Mouse (Mus musculus): ENCODE measurements around the gene Nexn. TPM values are rescaled to one million over a fixed set of nuclear protein-coding genes. Genes with fewer than 3 reads are reported as not detected.

The Nexn gene
- polyA plus RNA-seq, 1 experiment: 0.38 TPM

DNA sequence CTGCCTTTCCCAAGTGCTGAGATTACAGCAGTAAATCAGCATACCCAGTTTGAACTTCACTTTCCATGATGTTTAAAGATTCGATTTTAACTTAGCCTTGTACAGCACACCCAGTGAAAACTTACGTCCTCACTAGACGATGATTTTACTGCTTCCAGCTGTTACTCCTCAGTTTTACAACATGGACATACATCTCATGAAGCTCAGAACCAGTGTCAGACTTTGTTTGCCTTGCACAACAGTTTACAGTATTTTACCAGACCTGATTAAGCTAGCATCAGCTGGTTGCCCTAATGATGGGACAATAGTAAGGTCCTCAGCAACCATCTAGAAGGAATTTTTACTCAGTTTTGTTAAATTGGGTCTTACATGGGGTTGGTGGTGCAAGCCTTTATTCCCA, 25.1 kb downstream of the Nexn start:
- H3K4me3 ChIP-seq (ENCODE audit: insufficient read depth, low read depth, low read length): no peak overlapping the region
- no peak for DNase-seq
- no peaks in the 10 kb centered on the region for H3K27me3 ChIP-seq (replicated peaks; ENCODE audit: control insufficient read depth, insufficient read depth, low read length)
- 50% methylated on average over 3 of the region's 3 CpGs for WGBS
- H3K36me3 ChIP-seq (ENCODE audit: control insufficient read depth, insufficient read depth, low read length): peaks cover 2% of the 10 kb centered on the region; the same call in 1 of the 2 replicates
- H3K27ac ChIP-seq (ENCODE audit: insufficient read depth, low read depth, low read length): no peak overlapping the region
- H3K4me1 ChIP-seq (ENCODE audit: control insufficient read depth, insufficient read depth, low read length): no peaks in the 10 kb centered on the region
- TF ChIP-seq POLR2A (IDR thresholded peaks at IDR 0.05; ENCODE audit: low read depth, low read length): no peak
- no peak for TF ChIP-seq CTCF (conservative IDR thresholded peaks at IDR 0.05; ENCODE audit: insufficient read depth, insufficient read length, low read depth, low read length)

GRCm38 (mm10) chr3:152239592-152239991, 26.6 kb downstream of the Nexn start:
- no peaks in the 10 kb centered on the region for H3K27me3 ChIP-seq (replicated peaks; ENCODE audit: control insufficient read depth, insufficient read depth, low read length)
- WGBS: 94% methylated on average over 1 of the region's 1 CpGs
- no peak overlapping the region for H3K27ac ChIP-seq (ENCODE audit: insufficient read depth, low read depth, low read length)
- TF ChIP-seq CTCF (conservative IDR thresholded peaks at IDR 0.05; ENCODE audit: insufficient read depth, insufficient read length, low read depth, low read length) (no peak), POLR2A (IDR thresholded peaks at IDR 0.05; ENCODE audit: low read depth, low read length) (no peak)
- peaks cover 2% of the 10 kb centered on the region; the same call in 1 of the 2 replicates for H3K36me3 ChIP-seq (ENCODE audit: control insufficient read depth, insufficient read depth, low read length)
- H3K4me1 ChIP-seq (ENCODE audit: control insufficient read depth, insufficient read depth, low read length): no peaks in the 10 kb centered on the region
- no peak for DNase-seq
- no peak overlapping the region for H3K4me3 ChIP-seq (ENCODE audit: insufficient read depth, low read depth, low read length)

- TF ChIP-seq CTCF (conservative IDR thresholded peaks at IDR 0.05; ENCODE audit: insufficient read depth, insufficient read length, low read depth, low read length): no peak
- TF ChIP-seq POLR2A (IDR thresholded peaks at IDR 0.05; ENCODE audit: low read depth, low read length): no peak
- H3K36me3 ChIP-seq (ENCODE audit: control insufficient read depth, insufficient read depth, low read length): peaks cover 2% of the 10 kb centered on the region; the same call in 1 of the 2 replicates
- H3K4me1 ChIP-seq (ENCODE audit: control insufficient read depth, insufficient read depth, low read length): no peaks in the 10 kb centered on the region
- H3K27me3 ChIP-seq (replicated peaks; ENCODE audit: control insufficient read depth, insufficient read depth, low read length): no peaks in the 10 kb centered on the region
- H3K27ac ChIP-seq (ENCODE audit: insufficient read depth, low read depth, low read length): no peak overlapping the region
- WGBS: 36% methylated on average over 2 of the region's 2 CpGs
- H3K4me3 ChIP-seq (ENCODE audit: insufficient read depth, low read depth, low read length): no peak overlapping the region
- peak; percentile 85 for DNase-seq
Measured at GRCm38 (mm10) chr3:152238836-152239235, 27.3 kb downstream of the Nexn start.

- no peak overlapping the region for H3K4me3 ChIP-seq (ENCODE audit: insufficient read depth, low read depth, low read length)
- H3K27ac ChIP-seq (ENCODE audit: insufficient read depth, low read depth, low read length): no peak overlapping the region
- H3K27me3 ChIP-seq (replicated peaks; ENCODE audit: control insufficient read depth, insufficient read depth, low read length): no peaks in the 10 kb centered on the region
- DNase-seq: no peak
- 100% methylated on average over 1 of the region's 1 CpGs for WGBS
- no peaks in the 10 kb centered on the region for H3K4me1 ChIP-seq (ENCODE audit: control insufficient read depth, insufficient read depth, low read length)
- TF ChIP-seq CTCF (conservative IDR thresholded peaks at IDR 0.05; ENCODE audit: insufficient read depth, insufficient read length, low read depth, low read length) (no peak), POLR2A (IDR thresholded peaks at IDR 0.05; ENCODE audit: low read depth, low read length) (no peak)
- peaks cover 4% of the 10 kb centered on the region for H3K36me3 ChIP-seq (ENCODE audit: control insufficient read depth, insufficient read depth, low read length)
Measured at GRCm38 (mm10) chr3:152235805-152236204, 30.3 kb downstream of the Nexn start.

- no peak overlapping the region for H3K4me3 ChIP-seq (ENCODE audit: insufficient read depth, low read depth, low read length)
- peaks cover 5% of the 10 kb centered on the region for H3K36me3 ChIP-seq (ENCODE audit: control insufficient read depth, insufficient read depth, low read length)
- 89% methylated on average over 1 of the region's 1 CpGs for WGBS
Measured at GRCm38 (mm10) chr3:152235238-152235637, 30.9 kb downstream of the Nexn start.

GRCm38 (mm10) chr3:152231333-152232100, 34.6 kb downstream of the Nexn start:
- no peaks in the 10 kb centered on the region for H3K27me3 ChIP-seq (replicated peaks; ENCODE audit: control insufficient read depth, insufficient read depth, low read length)
- peaks cover 13% of the 10 kb centered on the region for H3K36me3 ChIP-seq (ENCODE audit: control insufficient read depth, insufficient read depth, low read length)
- DNase-seq: no peak
- 49% methylated on average over 6 of the region's 6 CpGs for WGBS
- no peak overlapping the region for H3K27ac ChIP-seq (ENCODE audit: insufficient read depth, low read depth, low read length)
- H3K4me3 ChIP-seq (ENCODE audit: insufficient read depth, low read depth, low read length): no peak overlapping the region
- no peak for TF ChIP-seq CTCF (conservative IDR thresholded peaks at IDR 0.05; ENCODE audit: insufficient read depth, insufficient read length, low read depth, low read length)
- H3K4me1 ChIP-seq (ENCODE audit: control insufficient read depth, insufficient read depth, low read length): no peaks in the 10 kb centered on the region

More at GRCm38 (mm10) chr3:152235238-152235637, 30.9 kb downstream of the Nexn start:
- no peaks in the 10 kb centered on the region for H3K27me3 ChIP-seq (replicated peaks; ENCODE audit: control insufficient read depth, insufficient read depth, low read length)
- no peak for TF ChIP-seq POLR2A (IDR thresholded peaks at IDR 0.05; ENCODE audit: low read depth, low read length)
- TF ChIP-seq CTCF (conservative IDR thresholded peaks at IDR 0.05; ENCODE audit: insufficient read depth, insufficient read length, low read depth, low read length): no peak
- DNase-seq: no peak
- no peaks in the 10 kb centered on the region for H3K4me1 ChIP-seq (ENCODE audit: control insufficient read depth, insufficient read depth, low read length)
- no peak overlapping the region for H3K27ac ChIP-seq (ENCODE audit: insufficient read depth, low read depth, low read length)

- Histone ChIP-seq H3K36me3 (ENCODE audit: control insufficient read depth, insufficient read depth, low read length) (peaks cover 15% of the 10 kb centered on the region), H3K4me1 (ENCODE audit: control insufficient read depth, insufficient read depth, low read length) (0 out of 2 replicates have a peak, but pooled peaks cover 6% of the 10 kb centered on the region), H3K27ac (ENCODE audit: insufficient read depth, low read depth, low read length) (no peak overlapping the region), H3K27me3 (replicated peaks; ENCODE audit: control insufficient read depth, insufficient read depth, low read length) (no peaks in the 10 kb centered on the region), H3K4me3 (ENCODE audit: insufficient read depth, low read depth, low read length) (no peak overlapping the region)
- 81% methylated on average over 5 of the region's 5 CpGs for WGBS
- TF ChIP-seq POLR2A (IDR thresholded peaks at IDR 0.05; ENCODE audit: low read depth, low read length) (no peak), CTCF (conservative IDR thresholded peaks at IDR 0.05; ENCODE audit: insufficient read depth, insufficient read length, low read depth, low read length) (no peak)
- DNase-seq: peak; percentile 59
Measured at GRCm38 (mm10) chr3:152229271-152229670, 36.9 kb downstream of the Nexn start.

All from kidney, adult 2 months (tissue).